Mouse (Mus musculus): Measurements from ENCODE around the gene Serpinc1.

- no peak for TF ChIP-seq CTCF (IDR thresholded peaks at IDR 0.05; ENCODE audit: borderline replicate concordance, control insufficient read depth, extremely low read depth, insufficient read depth, low read length, poor library complexity)
- TF ChIP-seq POLR2A (IDR thresholded peaks at IDR 0.05; ENCODE audit: control insufficient read depth, extremely low read depth, insufficient read depth, low read length, poor library complexity), result no peak
Measured at GRCm38 (mm10) chr1:161037599-161037998, 59.2 kb downstream of the Serpinc1 start.

Measured in thymus, adult 2 months (tissue).